Mouse (Mus musculus) heart, adult 2 months (tissue): ENCODE data around the gene Atraid. TPM values are rescaled to one million over a fixed set of nuclear protein-coding genes. Genes with fewer than 3 reads are reported as not detected.

Source experiments
- DNase-seq, 2 experiments: peaks; one replicate each; pipeline ENCODE4 v3.0.0; 2021
- H3K27ac ChIP-seq: fragments of 200-600 bp; 2 replicates; pipeline ENCODE4 v1.8.1; 2022
- H3K27me3 ChIP-seq: fragments of 200-500 bp; 2 replicates; pipeline ENCODE4 v1.6.1; 2012; ENCODE audit warnings: mild to moderate bottlenecking, low read length, inconsistent platforms, mixed read lengths; ENCODE audit not compliant: control insufficient read depth, insufficient read depth
- H3K36me3 ChIP-seq: fragments of 200-500 bp; 2 replicates; pipeline ENCODE4 v1.6.1; 2012; ENCODE audit warnings: low read length, inconsistent platforms; ENCODE audit not compliant: control insufficient read depth, insufficient read depth
- H3K4me1 ChIP-seq: fragments of 200-500 bp; 2 replicates; pipeline ENCODE4 v1.6.1; 2011; ENCODE audit warnings: low read length; ENCODE audit not compliant: control insufficient read depth, insufficient read depth
- H3K4me3 ChIP-seq: fragments of 200-600 bp; 2 replicates; pipeline ENCODE4 v1.8.1; 2022
- H3K79me2 ChIP-seq: fragments of 200-500 bp; replicated peaks from 2 replicates; pipeline ENCODE4 v1.6.1; 2012; ENCODE audit warnings: mild to moderate bottlenecking, inconsistent platforms, low read length, moderate library complexity, mixed read lengths; ENCODE audit not compliant: control insufficient read depth, insufficient read depth
- H3K9ac ChIP-seq: fragments of 200-500 bp; 2 replicates; pipeline ENCODE4 v1.6.1; 2012; ENCODE audit warnings: low read depth, mild to moderate bottlenecking, control low read depth, inconsistent platforms, low read length, mixed read lengths
- CTCF ChIP-seq: fragments of 200-600 bp; IDR thresholded peaks from 2 replicates; pipeline ENCODE4 v1.8.1; 2022; ENCODE audit warnings: antibody characterized with exemption, mild to moderate bottlenecking, moderate library complexity
- EP300 ChIP-seq: fragments of 200-500 bp; IDR thresholded peaks from 2 replicates; pipeline ENCODE4 v1.6.1; 2011; ENCODE audit warnings: low read depth, low read length, control low read depth; ENCODE audit not compliant: insufficient read depth
- POLR2A ChIP-seq: fragments of 200-500 bp; IDR thresholded peaks from 2 replicates; pipeline ENCODE4 v1.6.1; 2011; ENCODE audit warnings: mild to moderate bottlenecking, low read depth, low read length, control low read depth; ENCODE audit not compliant: insufficient read depth
- WGBS: fragments of 180-500 bp; shearing (Covaris S2); methylation state at CpG from one replicate; pipeline ENCODE4 v1.1.7; 2018; 5-methylcytosine and 5-hydroxymethylcytosine counted together
- intact Hi-C: fragments of 180-260 bp; cut with DNase I; formaldehyde crosslinking; loops from one replicate; pipeline ENCODE4 v1.15.1; 2025
- polyA plus RNA-seq: library from polyadenylated mRNA; depleted of rRNA; stranded (reverse); fragments of >200 nt; gene quantifications from 2 replicates; pipeline ENCODE4 v1.2.3, GENCODE M21; 2012
- total RNA-seq, 2 experiments: library from RNA; stranded (reverse); gene quantifications; 2 replicates each; pipeline ENCODE4 v1.2.3; 2021

The Atraid gene
- total and polyA plus RNA-seq, 3 experiments = 44.2 to 100 (median 45.6) TPM

- Histone ChIP-seq H3K4me3 (peak overlapping the region; percentile 70), H3K27me3 (no peaks in the 10 kb centered on the region), H3K4me1 (peaks cover 5% of the 10 kb centered on the region), H3K79me2 (no peaks in the 10 kb centered on the region), H3K9ac (peak overlapping the region; percentile 59), H3K36me3 (no peaks in the 10 kb centered on the region), H3K27ac (peak overlapping the region; percentile 38; the same call in 1 of the 2 replicates)
- intact Hi-C loops = loop anchor here (10.0 kb wide), 1 partner anchor 239 kb away; the partner anchor contains the start of genes Fndc4, Gckr and Ift172
- TF ChIP-seq EP300 (no peak), CTCF (no peak), POLR2A (no peak)
- WGBS = 34% methylated on average over 19 of the region's 19 CpGs
- DNase-seq = no peak
These were observed 7.4 kb downstream of the Atraid start for GRCm38 (mm10) chr5:31055216-31056140.

- H3K36me3 ChIP-seq = no peaks in the 10 kb centered on the region
- 99% methylated on average over 3 of the region's 3 CpGs for WGBS
- intact Hi-C loops = no loop called here
These were observed 21.7 kb downstream of the Atraid start for GRCm38 (mm10) chr5:31069810-31070209.

GRCm38 (mm10) chr5:31071059-31071458 is 22.9 kb downstream of the Atraid start:
- TF ChIP-seq POLR2A (no peak), EP300 (no peak), CTCF (no peak)
- Histone ChIP-seq H3K79me2 (no peaks in the 10 kb centered on the region), H3K27ac (no peak overlapping the region), H3K36me3 (no peaks in the 10 kb centered on the region), H3K9ac (no peak overlapping the region), H3K4me3 (no peak overlapping the region), H3K27me3 (no peaks in the 10 kb centered on the region), H3K4me1 (no peaks in the 10 kb centered on the region)
- WGBS = 59% methylated on average over 2 of the region's 2 CpGs
- intact Hi-C loops = no loop called here
- DNase-seq = no peak

More at GRCm38 (mm10) chr5:31069810-31070209, 21.7 kb downstream of the Atraid start:
- Histone ChIP-seq H3K79me2 (no peaks in the 10 kb centered on the region), H3K9ac (no peak overlapping the region), H3K27me3 (no peaks in the 10 kb centered on the region), H3K27ac (no peak overlapping the region), H3K4me1 (no peaks in the 10 kb centered on the region), H3K4me3 (no peak overlapping the region)
- no peak for DNase-seq
- no peak for TF ChIP-seq POLR2A
- no peak for TF ChIP-seq EP300
- TF ChIP-seq CTCF = no peak

- no peaks in the 10 kb centered on the region for H3K36me3 ChIP-seq
- H3K4me3 ChIP-seq = no peak overlapping the region
- no peak overlapping the region for H3K27ac ChIP-seq
- intact Hi-C loops = no loop called here
- no peak overlapping the region for H3K9ac ChIP-seq
- WGBS = 94% methylated on average over 11 of the region's 11 CpGs
- no peaks in the 10 kb centered on the region for H3K79me2 ChIP-seq
- TF ChIP-seq CTCF = no peak
- no peak for TF ChIP-seq POLR2A
- TF ChIP-seq EP300 = no peak
- DNase-seq = no peak
- no peaks in the 10 kb centered on the region for H3K27me3 ChIP-seq
- H3K4me1 ChIP-seq = no peaks in the 10 kb centered on the region
These were observed 23.7 kb downstream of the Atraid start for GRCm38 (mm10) chr5:31071821-31072220.

- intact Hi-C loops = no loop called here
- no peak overlapping the region for H3K9ac ChIP-seq
- H3K79me2 ChIP-seq = no peaks in the 10 kb centered on the region
- H3K27me3 ChIP-seq = no peaks in the 10 kb centered on the region
- H3K27ac ChIP-seq = no peak overlapping the region
- no peak for DNase-seq
- no peaks in the 10 kb centered on the region for H3K36me3 ChIP-seq
- WGBS = 75% methylated on average over 12 of the region's 12 CpGs
- no peak overlapping the region for H3K4me3 ChIP-seq
- TF ChIP-seq CTCF (no peak), POLR2A (no peak), EP300 (no peak)
- no peaks in the 10 kb centered on the region for H3K4me1 ChIP-seq
These were observed 25.1 kb downstream of the Atraid start for GRCm38 (mm10) chr5:31073176-31073575.

GRCm38 (mm10) chr5:31076346-31076745 is 28.2 kb downstream of the Atraid start:
- Histone ChIP-seq H3K4me1 (no peaks in the 10 kb centered on the region), H3K9ac (no peak overlapping the region), H3K36me3 (no peaks in the 10 kb centered on the region), H3K27me3 (no peaks in the 10 kb centered on the region), H3K27ac (no peak overlapping the region), H3K79me2 (no peaks in the 10 kb centered on the region), H3K4me3 (no peak overlapping the region)
- 78% methylated on average over 13 of the region's 13 CpGs for WGBS
- intact Hi-C loops = no loop called here
- DNase-seq = no peak
- no peak for TF ChIP-seq EP300
- no peak for TF ChIP-seq CTCF
- TF ChIP-seq POLR2A = no peak
